ENCODE assay signal across 41 mouse cellular contexts in genomic region chr7:140822731-140823130, GRCm38 (mm10). TPM values are rescaled to one million over a fixed set of nuclear protein-coding genes. Genes with fewer than 3 reads are reported as not detected.
"Had no signal": no experiment of that assay in that cellular context is flagged by ENCODE, and none has a peak within 500 bp of the region (broad histone marks: within the 10 kb centered on the region; RNA-seq: fewer than 3 reads in every experiment).

No protein-coding gene starts in this region.

- DNase-seq: heart, postnatal 36 days; kidney, postnatal 10 days had no signal

- ATAC-seq: inflammation-experienced regulatory T-cells, adult 6 months had no signal

- H3K36me3 ChIP-seq: heart, embryonic 10.5 days; heart, embryonic 12.5 days; heart, embryonic 13.5 days; heart, embryonic 15.5 days; hindbrain, embryonic 10.5 days; hindbrain, embryonic 12.5 days; intestine, embryonic 15.5 days; kidney, embryonic 15.5 days had no signal

- H3K27me3 ChIP-seq: heart, embryonic 15.5 days; hindbrain, embryonic 12.5 days; intestine, embryonic 15.5 days had no signal

- H3K27ac ChIP-seq: heart, embryonic 13.5 days; heart, embryonic 15.5 days; intestine, embryonic 15.5 days; kidney, embryonic 15.5 days; kidney, postnatal 0 days had no signal

- H3K9me3 ChIP-seq: heart, embryonic 10.5 days; heart, embryonic 12.5 days; heart, embryonic 13.5 days; heart, embryonic 15.5 days; hindbrain, embryonic 10.5 days; hindbrain, embryonic 12.5 days; hindbrain, embryonic 13.5 days; hindbrain, embryonic 15.5 days; intestine, embryonic 15.5 days; kidney, embryonic 15.5 days had no signal

- H3K4me1 ChIP-seq: heart, embryonic 13.5 days had no signal

- H3K9ac ChIP-seq: heart, embryonic 12.5 days; heart, embryonic 15.5 days; hindbrain, embryonic 12.5 days; intestine, embryonic 15.5 days had no signal

RNA-seq across cellular contexts. Expression of gene Urah, which starts 12.1 kb away (rescaled TPM):
- total RNA-seq: heart, postnatal 10 days; heart, postnatal 14 days; heart, postnatal 4 days; hematopoietic stem cell, adult 5-6 weeks had no signal
- polyA plus RNA-seq: heart, embryonic 11.5 days; heart, embryonic 14.5 days; hindbrain, embryonic 12.5 days; hindbrain, embryonic 13.5 days; hindbrain, embryonic 16.5 days; inflammation-experienced regulatory T-cells, adult 6 months had no signal

RNA-seq across cellular contexts. Expression of gene Scgb1c1, which starts 22.6 kb away (rescaled TPM):
- total RNA-seq: hematopoietic stem cell, adult 5-6 weeks; hindbrain, postnatal 0 days; layer of hippocampus, adult 18-20 months; layer of hippocampus, adult 2 months; layer of hippocampus, adult 8-10 months; layer of hippocampus, postnatal 10 days; layer of hippocampus, postnatal 14 days; layer of hippocampus, postnatal 25 days; layer of hippocampus, postnatal 36 days had no signal
- polyA plus RNA-seq: heart, embryonic 10.5 days; heart, embryonic 11.5 days; heart, embryonic 12.5 days; heart, embryonic 13.5 days; heart, embryonic 14.5 days; heart, embryonic 15.5 days; hindbrain, embryonic 10.5 days; hindbrain, embryonic 11.5 days; hindbrain, embryonic 12.5 days; hindbrain, embryonic 13.5 days; hindbrain, embryonic 14.5 days; hindbrain, embryonic 15.5 days; hindbrain, embryonic 16.5 days; hindbrain, postnatal 0 days; inflammation-experienced regulatory T-cells, adult 6 months; intestine, embryonic 14.5 days; intestine, embryonic 15.5 days; intestine, embryonic 16.5 days; intestine, postnatal 0 days; kidney, embryonic 14.5 days; kidney, embryonic 15.5 days; kidney, embryonic 16.5 days; kidney, postnatal 0 days; large intestine, adult 2 months had no signal

RNA-seq across cellular contexts. Expression of gene Odf3, which starts 24.9 kb away (rescaled TPM):
- total RNA-seq: heart, adult 8-10 months; heart, postnatal 10 days; heart, postnatal 14 days; heart, postnatal 36 days; heart, postnatal 4 days; hematopoietic stem cell, adult 5-6 weeks; layer of hippocampus, adult 18-20 months; layer of hippocampus, adult 2 months; layer of hippocampus, adult 8-10 months; layer of hippocampus, postnatal 10 days; layer of hippocampus, postnatal 14 days; layer of hippocampus, postnatal 25 days; layer of hippocampus, postnatal 36 days had no signal
- polyA plus RNA-seq: heart, embryonic 10.5 days; heart, embryonic 11.5 days; heart, embryonic 12.5 days; heart, embryonic 14.5 days; heart, embryonic 15.5 days; heart, embryonic 16.5 days; heart, postnatal 0 days; hindbrain, embryonic 10.5 days; hindbrain, embryonic 11.5 days; hindbrain, embryonic 12.5 days; hindbrain, embryonic 13.5 days; hindbrain, embryonic 14.5 days; hindbrain, embryonic 15.5 days; inflammation-experienced regulatory T-cells, adult 6 months; intestine, embryonic 14.5 days; intestine, embryonic 15.5 days; intestine, embryonic 16.5 days; intestine, postnatal 0 days; kidney, embryonic 14.5 days; kidney, embryonic 15.5 days; kidney, postnatal 0 days; large intestine, adult 2 months had no signal

RNA-seq across cellular contexts. Expression of gene Gm45785, which starts 33.4 kb away (rescaled TPM):
- total RNA-seq: heart, adult 8-10 months; heart, postnatal 10 days; heart, postnatal 14 days; heart, postnatal 36 days; layer of hippocampus, postnatal 25 days; layer of hippocampus, postnatal 36 days had no signal
- polyA plus RNA-seq: heart, embryonic 10.5 days; heart, embryonic 11.5 days; heart, embryonic 12.5 days; heart, embryonic 13.5 days; heart, embryonic 14.5 days; heart, embryonic 15.5 days; heart, embryonic 16.5 days; heart, postnatal 0 days; hindbrain, embryonic 10.5 days; hindbrain, embryonic 11.5 days; hindbrain, embryonic 12.5 days; hindbrain, embryonic 14.5 days; hindbrain, embryonic 15.5 days; hindbrain, embryonic 16.5 days; hindbrain, postnatal 0 days; inflammation-experienced regulatory T-cells, adult 6 months; intestine, embryonic 14.5 days; intestine, embryonic 15.5 days; intestine, embryonic 16.5 days; intestine, postnatal 0 days; kidney, adult 2 months; kidney, embryonic 14.5 days; kidney, embryonic 15.5 days; kidney, embryonic 16.5 days; large intestine, adult 2 months had no signal
